Mouse (Mus musculus) G1E (cell line): ENCODE data around the gene Olfr315. TPM values are rescaled to one million over a fixed set of nuclear protein-coding genes. Genes with fewer than 3 reads are reported as not detected.
A peak's percentile ranks its signal among the peaks of the same experiment; 100 is the strongest.
"Not testable (repeated sequence)": the region's sequence is repeated elsewhere in the genome, so short reads cannot be mapped to it uniquely, and the experiment has no call there.

ENCODE experiments used
- ATAC-seq: 2 replicates; pipeline ENCODE4 v1.8.0; 2016; ENCODE audit warnings: mild to moderate bottlenecking; ENCODE audit not compliant: insufficient number of reproducible peaks, poor library complexity, low FRiP score, severe bottlenecking; ENCODE audit errors: extremely low read depth
- DNase-seq: peaks from one replicate; pipeline ENCODE4 v3.0.0; 2012; ENCODE audit warnings: low spot score
- H3K27me3 ChIP-seq: 2 replicates; pipeline ENCODE4 v1.6.1; 2012; ENCODE audit warnings: mild to moderate bottlenecking, low read length, inconsistent platforms; ENCODE audit not compliant: insufficient read depth
- H3K36me3 ChIP-seq: replicated peaks from 2 replicates; pipeline ENCODE3; 2012; ENCODE audit warnings: mild to moderate bottlenecking, inconsistent platforms
- H3K4me1 ChIP-seq: 2 replicates; pipeline ENCODE4 v1.6.1; 2012; ENCODE audit warnings: low read depth, low read length, inconsistent platforms, mixed read lengths; ENCODE audit not compliant: insufficient read depth
- H3K4me3 ChIP-seq: 2 replicates; pipeline ENCODE4 v1.5.1; 2012; ENCODE audit warnings: low read depth, mild to moderate bottlenecking, inconsistent platforms, low read length, moderate library complexity, mixed read lengths
- H3K9me3 ChIP-seq: replicated peaks from 2 replicates; pipeline ENCODE4 v1.6.1; 2012; ENCODE audit warnings: inconsistent platforms
- CTCF ChIP-seq: IDR thresholded peaks from 2 replicates; pipeline ENCODE4 v1.5.1; 2012; ENCODE audit warnings: low read depth, low read length, inconsistent platforms, mixed read lengths
- GATA1 ChIP-seq: IDR thresholded peaks from 2 replicates; pipeline ENCODE4 v1.6.1; 2012; ENCODE audit warnings: borderline replicate concordance, low read length, inconsistent platforms, mixed read lengths
- GATA2 ChIP-seq: IDR thresholded peaks from 2 replicates; pipeline ENCODE4 v1.6.1; 2012; ENCODE audit warnings: low read depth, low read length, inconsistent platforms, borderline replicate concordance
- POLR2AphosphoS5 ChIP-seq: IDR thresholded peaks from 2 replicates; pipeline ENCODE4 v1.6.1; 2012; ENCODE audit warnings: low read depth, low read length, inconsistent platforms; ENCODE audit not compliant: insufficient replicate concordance
- TAL1 ChIP-seq: conservative IDR thresholded peaks from 2 replicates; pipeline ENCODE4 v1.6.1; 2012; ENCODE audit warnings: low read depth, low read length, inconsistent platforms, mixed read lengths
- polyA plus RNA-seq: library from polyadenylated mRNA; stranded (reverse); fragments of >175 nt; gene quantifications from 2 replicates; pipeline ENCODE4 v1.2.3, GENCODE M21; 2012
- total RNA-seq, 2 experiments: library from RNA; stranded (forward) in 1 of 2; stranded (reverse) in 1 of 2; fragments of 200-1000 nt in 1 of 2; fragments of >200 nt in 1 of 2; fragmentation: Nextera tagmentation in 1 of 2; gene quantifications; 2 replicates each; pipeline ENCODE4 v1.2.3; 2014 to 2017

Gene Olfr315
- total and polyA plus RNA-seq, 3 experiments = not detected

- H3K4me3 ChIP-seq = no peak overlapping the region
- no peaks in the 10 kb centered on the region for H3K36me3 ChIP-seq
- no peaks in the 10 kb centered on the region for H3K9me3 ChIP-seq
- peaks cover 6% of the 10 kb centered on the region for H3K27me3 ChIP-seq
- no peaks in the 10 kb centered on the region for H3K4me1 ChIP-seq
- no peak for DNase-seq
- TF ChIP-seq TAL1 (no peak), GATA2 (no peak), POLR2AphosphoS5 (no peak), GATA1 (no peak), CTCF (no peak)
- ATAC-seq = no peak
Measured at GRCm38 (mm10) chr11:58804393-58804792, 31.4 kb downstream of the Olfr315 start.

- H3K36me3 ChIP-seq = no peaks in the 10 kb centered on the region
- ATAC-seq = no peak
- H3K4me3 ChIP-seq = no peak overlapping the region
- H3K9me3 ChIP-seq = no peaks in the 10 kb centered on the region
- no peaks in the 10 kb centered on the region for H3K4me1 ChIP-seq
- no peaks in the 10 kb centered on the region for H3K27me3 ChIP-seq
- TF ChIP-seq CTCF (0 out of 2 replicates have a peak, but pooled peaks have one; percentile 13), GATA1 (no peak), TAL1 (no peak), POLR2AphosphoS5 (no peak)
- no peak for DNase-seq
Measured at GRCm38 (mm10) chr11:58812001-58812400, 39.0 kb downstream of the Olfr315 start.

- not testable (repeated sequence) for DNase-seq, H3K4me1 ChIP-seq, ATAC-seq, H3K36me3 ChIP-seq, H3K27me3 ChIP-seq, H3K9me3 ChIP-seq, H3K4me3 ChIP-seq
Measured at GRCm38 (mm10) chr11:58814700-58815099, 41.7 kb downstream of the Olfr315 start, which contains the start of gene Olfr313. Gene Olfr313, plus strand, starts transcription at chr11:58815000.

GRCm38 (mm10) chr11:58815676-58816075, 42.7 kb downstream of the Olfr315 start:
- ATAC-seq (no peak), DNase-seq (no peak)

GRCm38 (mm10) chr11:58828937-58829336, 55.9 kb downstream of the Olfr315 start, which contains the start of gene Olfr312:
Gene Olfr312, plus strand, starts transcription at chr11:58829237.
- H3K4me3 ChIP-seq, DNase-seq, H3K4me1 ChIP-seq, H3K27me3 ChIP-seq, H3K36me3 ChIP-seq, H3K9me3 ChIP-seq, ATAC-seq: not testable (repeated sequence)

More at GRCm38 (mm10) chr11:58815676-58816075, 42.7 kb downstream of the Olfr315 start:
- H3K4me1 ChIP-seq = no peaks in the 10 kb centered on the region
- TF ChIP-seq CTCF (no peak), POLR2AphosphoS5 (no peak), TAL1 (no peak), GATA2 (no peak), GATA1 (no peak)
- no peaks in the 10 kb centered on the region for H3K36me3 ChIP-seq
- H3K4me3 ChIP-seq = no peak overlapping the region
- no peaks in the 10 kb centered on the region for H3K27me3 ChIP-seq
- H3K9me3 ChIP-seq = no peaks in the 10 kb centered on the region

- ATAC-seq (no peak), DNase-seq (no peak)
- H3K36me3 ChIP-seq = no peaks in the 10 kb centered on the region
- H3K27me3 ChIP-seq = 0 out of 2 replicates have a peak, but pooled peaks cover 2% of the 10 kb centered on the region
- TF ChIP-seq POLR2AphosphoS5 (no peak), CTCF (no peak), GATA2 (no peak)
- H3K9me3 ChIP-seq = no peaks in the 10 kb centered on the region
- no peaks in the 10 kb centered on the region for H3K4me1 ChIP-seq
- no peak overlapping the region for H3K4me3 ChIP-seq
Measured at GRCm38 (mm10) chr11:58829764-58830163, 56.8 kb downstream of the Olfr315 start.

Other genes starting within 250 kb of the Olfr315 start
Only the 20 nearest of the 29 such genes appear.
- gene 2210407C18Rik, start 157.1 kb upstream of the Olfr315 start, total RNA-seq (2014; fragmentation: Nextera tagmentation) = not detected in 2 replicates
- not detected in 2 replicates for gene 2210407C18Rik, start 157.1 kb upstream of the Olfr315 start, total RNA-seq (2017)
- gene 2210407C18Rik, start 157.1 kb upstream of the Olfr315 start, polyA plus RNA-seq = not detected in 2 replicates
- gene Olfr323, start 142.7 kb upstream of the Olfr315 start, total RNA-seq (2014; fragmentation: Nextera tagmentation) = not detected in 2 replicates
- 0.05 TPM in 1 of 2 replicates, not detected in the other for gene Olfr323, start 142.7 kb upstream of the Olfr315 start, total RNA-seq (2017)
- gene Olfr323, start 142.7 kb upstream of the Olfr315 start, polyA plus RNA-seq = not detected in 2 replicates
- 19.0 TPM in 1 of 2 replicates, not detected in the other for gene Trim58, start 132.7 kb upstream of the Olfr315 start, total RNA-seq (2014; fragmentation: Nextera tagmentation)
- not detected in 2 replicates for gene Trim58, start 132.7 kb upstream of the Olfr315 start, total RNA-seq (2017)
- gene Trim58, start 132.7 kb upstream of the Olfr315 start, polyA plus RNA-seq = not detected in 2 replicates
- not detected in 2 replicates for gene Olfr322, start 114.4 kb upstream of the Olfr315 start, total RNA-seq (2014; fragmentation: Nextera tagmentation)
- gene Olfr322, start 114.4 kb upstream of the Olfr315 start, total RNA-seq (2017) = under 0.01 and 0.16 TPM in 2 replicates
- gene Olfr322, start 114.4 kb upstream of the Olfr315 start, polyA plus RNA-seq = not detected in 2 replicates
- gene Olfr320, start 92.1 kb upstream of the Olfr315 start, total RNA-seq (2014; fragmentation: Nextera tagmentation) = not detected in 2 replicates
- gene Olfr320, start 92.1 kb upstream of the Olfr315 start, total RNA-seq (2017) = 0.06 TPM in 1 of 2 replicates, not detected in the other
- gene Olfr320, start 92.1 kb upstream of the Olfr315 start, polyA plus RNA-seq = not detected in 2 replicates
- not detected in 2 replicates for gene Olfr319, start 74.0 kb upstream of the Olfr315 start, total RNA-seq (2014; fragmentation: Nextera tagmentation)
- 0.27 TPM in 1 of 2 replicates, not detected in the other for gene Olfr319, start 74.0 kb upstream of the Olfr315 start, total RNA-seq (2017)
- gene Olfr319, start 74.0 kb upstream of the Olfr315 start, polyA plus RNA-seq = not detected in 2 replicates
- 0.45 TPM in 1 of 2 replicates, not detected in the other for gene Olfr318, start 49.2 kb upstream of the Olfr315 start, total RNA-seq (2014; fragmentation: Nextera tagmentation)
- gene Olfr318, start 49.2 kb upstream of the Olfr315 start, total RNA-seq (2017) = 0.06 and 0.33 TPM in 2 replicates
- not detected in 2 replicates for gene Olfr318, start 49.2 kb upstream of the Olfr315 start, polyA plus RNA-seq
- not detected in 2 replicates for gene Olfr317, start 34.0 kb upstream of the Olfr315 start, total RNA-seq (2014; fragmentation: Nextera tagmentation)
- not detected in 2 replicates for gene Olfr317, start 34.0 kb upstream of the Olfr315 start, total RNA-seq (2017)
- not detected in 2 replicates for gene Olfr317, start 34.0 kb upstream of the Olfr315 start, polyA plus RNA-seq
- not detected in 2 replicates for gene Olfr316, start 20.5 kb upstream of the Olfr315 start, total RNA-seq (2014; fragmentation: Nextera tagmentation)
- 0.06 and 0.33 TPM in 2 replicates for gene Olfr316, start 20.5 kb upstream of the Olfr315 start, total RNA-seq (2017)
- not detected in 2 replicates for gene Olfr316, start 20.5 kb upstream of the Olfr315 start, polyA plus RNA-seq
- gene Olfr314, start 9.8 kb downstream of the Olfr315 start, total RNA-seq (2014; fragmentation: Nextera tagmentation) = not detected in 2 replicates
- 0.05 and 0.06 TPM in 2 replicates for gene Olfr314, start 9.8 kb downstream of the Olfr315 start, total RNA-seq (2017)
- not detected in 2 replicates for gene Olfr314, start 9.8 kb downstream of the Olfr315 start, polyA plus RNA-seq
- not detected in 2 replicates for gene Fam183b, start 28.8 kb downstream of the Olfr315 start, total RNA-seq (2014; fragmentation: Nextera tagmentation)
- gene Fam183b, start 28.8 kb downstream of the Olfr315 start, total RNA-seq (2017) = not detected in 2 replicates
- not detected in 2 replicates for gene Fam183b, start 28.8 kb downstream of the Olfr315 start, polyA plus RNA-seq
- gene Olfr313, start 41.8 kb downstream of the Olfr315 start, total RNA-seq (2014; fragmentation: Nextera tagmentation) = not detected in 2 replicates
- 0.11 TPM in 1 of 2 replicates, not detected in the other for gene Olfr313, start 41.8 kb downstream of the Olfr315 start, total RNA-seq (2017)
- gene Olfr313, start 41.8 kb downstream of the Olfr315 start, polyA plus RNA-seq = not detected in 2 replicates
- gene Olfr312, start 56.0 kb downstream of the Olfr315 start, total RNA-seq (2014; fragmentation: Nextera tagmentation) = not detected in 2 replicates
- 0.05 and 0.64 TPM in 2 replicates for gene Olfr312, start 56.0 kb downstream of the Olfr315 start, total RNA-seq (2017)
- gene Olfr312, start 56.0 kb downstream of the Olfr315 start, polyA plus RNA-seq = not detected in 2 replicates
- gene Olfr311, start 66.1 kb downstream of the Olfr315 start, total RNA-seq (2014; fragmentation: Nextera tagmentation) = not detected in 2 replicates
- gene Olfr311, start 66.1 kb downstream of the Olfr315 start, total RNA-seq (2017) = 0.33 TPM in 1 of 2 replicates, not detected in the other
- gene Olfr311, start 66.1 kb downstream of the Olfr315 start, polyA plus RNA-seq = not detected in 2 replicates
- 13.9 and 15.1 TPM in 2 replicates for gene Gm12258, start 74.0 kb downstream of the Olfr315 start, total RNA-seq (2014; fragmentation: Nextera tagmentation)
- 8.7 and 8.8 TPM in 2 replicates for gene Gm12258, start 74.0 kb downstream of the Olfr315 start, total RNA-seq (2017)
- 0.21 and 0.62 TPM in 2 replicates for gene Gm12258, start 74.0 kb downstream of the Olfr315 start, polyA plus RNA-seq
- 1.5 and 10.3 TPM in 2 replicates for gene 2810021J22Rik, start 94.0 kb downstream of the Olfr315 start, total RNA-seq (2014; fragmentation: Nextera tagmentation)
- gene 2810021J22Rik, start 94.0 kb downstream of the Olfr315 start, total RNA-seq (2017) = 0.46 and 1.7 TPM in 2 replicates
- 0.02 TPM in 2 replicates for gene 2810021J22Rik, start 94.0 kb downstream of the Olfr315 start, polyA plus RNA-seq
- 22.0 and 22.6 TPM in 2 replicates for gene Zfp39, start 131.0 kb downstream of the Olfr315 start, total RNA-seq (2014; fragmentation: Nextera tagmentation)
- 5.5 and 7.0 TPM in 2 replicates for gene Zfp39, start 131.0 kb downstream of the Olfr315 start, total RNA-seq (2017)
- 0.80 and 0.85 TPM in 2 replicates for gene Zfp39, start 131.0 kb downstream of the Olfr315 start, polyA plus RNA-seq
- gene Btnl10, start 144.7 kb downstream of the Olfr315 start, total RNA-seq (2014; fragmentation: Nextera tagmentation) = 17.5 TPM in 1 of 2 replicates, not detected in the other
- under 0.01 TPM in 1 of 2 replicates, not detected in the other for gene Btnl10, start 144.7 kb downstream of the Olfr315 start, total RNA-seq (2017)
- gene Btnl10, start 144.7 kb downstream of the Olfr315 start, polyA plus RNA-seq = not detected in 2 replicates
- gene Rnf187, start 165.7 kb downstream of the Olfr315 start, total RNA-seq (2014; fragmentation: Nextera tagmentation) = 55.7 and 55.8 TPM in 2 replicates
- gene Rnf187, start 165.7 kb downstream of the Olfr315 start, total RNA-seq (2017) = 72.8 and 106 TPM in 2 replicates
- gene Rnf187, start 165.7 kb downstream of the Olfr315 start, polyA plus RNA-seq = 225 and 312 TPM in 2 replicates
- gene Hist3h2ba, start 175.7 kb downstream of the Olfr315 start, total RNA-seq (2014; fragmentation: Nextera tagmentation) = 2.7 and 23.2 TPM in 2 replicates
- gene Hist3h2ba, start 175.7 kb downstream of the Olfr315 start, total RNA-seq (2017) = 6.0 and 7.1 TPM in 2 replicates
- 0.20 TPM in 1 of 2 replicates, not detected in the other for gene Hist3h2ba, start 175.7 kb downstream of the Olfr315 start, polyA plus RNA-seq